Mouse (Mus musculus) intestine, embryonic 16.5 days (tissue): ENCODE results near the gene Sh3pxd2b. TPM values are rescaled to one million over a fixed set of nuclear protein-coding genes. Genes with fewer than 3 reads are reported as not detected.
A peak's percentile ranks its signal among the peaks of the same experiment; 100 is the strongest.
"Not testable (repeated sequence)": the region's sequence is repeated elsewhere in the genome, so short reads cannot be mapped to it uniquely, and the experiment has no call there.

Source experiments
- ATAC-seq: fragments of 200-750 bp; cut with Nextera tagmentation; 2 replicates; pipeline ENCODE4 v1.8.0; 2017; ENCODE audit warnings: moderate TSS enrichment, moderate library complexity
- H3K27ac ChIP-seq: fragments of 300-500 bp; sonication (generic); 2 replicates; pipeline ENCODE4 v1.5.1; 2014; ENCODE audit warnings: mild to moderate bottlenecking, low read length
- H3K27me3 ChIP-seq: fragments of 300-500 bp; sonication (generic); replicated peaks from 2 replicates; pipeline ENCODE4 v1.6.1; 2014; ENCODE audit warnings: low read length, control low read depth, mixed read lengths; ENCODE audit not compliant: control insufficient read depth, insufficient read depth
- H3K36me3 ChIP-seq: fragments of 300-500 bp; sonication (generic); 2 replicates; pipeline ENCODE4 v1.6.1; 2014; ENCODE audit warnings: low read length, control low read depth; ENCODE audit not compliant: control insufficient read depth, insufficient read depth
- H3K4me1 ChIP-seq: fragments of 300-500 bp; sonication (generic); 2 replicates; pipeline ENCODE4 v1.6.1; 2014; ENCODE audit warnings: low read length, control low read depth, mixed read lengths; ENCODE audit not compliant: control insufficient read depth, insufficient read depth
- H3K4me2 ChIP-seq: fragments of 300-500 bp; sonication (generic); 2 replicates; pipeline ENCODE4 v1.6.1; 2014; ENCODE audit warnings: low read depth, low read length, control low read depth
- H3K4me3 ChIP-seq: fragments of 300-500 bp; sonication (generic); 2 replicates; pipeline ENCODE4 v1.5.1; 2014; ENCODE audit warnings: mild to moderate bottlenecking, low read length
- H3K9ac ChIP-seq: fragments of 300-500 bp; sonication (generic); 2 replicates; pipeline ENCODE4 v1.6.1; 2014; ENCODE audit warnings: low read depth, low read length
- H3K9me3 ChIP-seq: fragments of 300-500 bp; sonication (generic); 2 replicates; pipeline ENCODE4 v1.6.1; 2016; ENCODE audit warnings: low read length, control low read depth; ENCODE audit not compliant: control insufficient read depth
- WGBS: fragments of 180-500 bp; shearing (Covaris S2); extraction: QIAGEN DNeasy Blood & Tissue Kit; methylation state at CpG from one replicate; pipeline ENCODE4 v1.1.7; 2014; 5-methylcytosine and 5-hydroxymethylcytosine counted together
- polyA plus RNA-seq: library from polyadenylated mRNA; unstranded; fragments of >200 nt; fragmentation: Nextera tagmentation; extraction: Ambion mirVana; gene quantifications from 2 replicates; pipeline ENCODE4 v1.2.1, GENCODE M21; 2015

The Sh3pxd2b gene
- polyA plus RNA-seq = 9.6 and 10.0 TPM in 2 replicates

GRCm38 (mm10) chr11:32347607-32348432 lies at the start of gene Sh3pxd2b:
Gene Sh3pxd2b (plus strand): TSS chr11:32347820.
- H3K27me3 ChIP-seq = no peaks in the 10 kb centered on the region
- H3K4me3 ChIP-seq = peak within 1 kb of the TSS; percentile 79
- peak within 1 kb of the TSS; percentile 66 for H3K27ac ChIP-seq
- peak within 1 kb of the TSS; percentile 91 for H3K9ac ChIP-seq
- WGBS = under 1% methylated on average over 62 of the region's 86 CpGs
- peak within 1 kb of the TSS; percentile 89 for H3K4me2 ChIP-seq
- H3K9me3 ChIP-seq = no peaks in the 10 kb centered on the region
- H3K36me3 ChIP-seq = peaks cover 8% of the 10 kb centered on the region; the same call in 1 of the 2 replicates
- ATAC-seq = peak; percentile 85
- peaks cover 30% of the 10 kb centered on the region for H3K4me1 ChIP-seq

GRCm38 (mm10) chr11:32297866-32298531 lies 49.6 kb upstream of the Sh3pxd2b start:
- no peak overlapping the region for H3K4me2 ChIP-seq
- 85% methylated on average over 1 of the region's 1 CpGs for WGBS
- H3K9me3 ChIP-seq = no peaks in the 10 kb centered on the region
- H3K36me3 ChIP-seq = no peaks in the 10 kb centered on the region
- no peaks in the 10 kb centered on the region for H3K4me1 ChIP-seq
- no peak overlapping the region for H3K9ac ChIP-seq
- no peaks in the 10 kb centered on the region; the same call in 1 of the 2 replicates for H3K27me3 ChIP-seq
- peak; percentile 10; the same call in 1 of the 2 replicates for ATAC-seq
- no peak overlapping the region for H3K4me3 ChIP-seq
- H3K27ac ChIP-seq = no peak overlapping the region

- 92% methylated on average over 2 of the region's 2 CpGs for WGBS
- Histone ChIP-seq H3K27ac (no peak overlapping the region), H3K9me3 (no peaks in the 10 kb centered on the region), H3K27me3 (no peaks in the 10 kb centered on the region; the same call in 1 of the 2 replicates), H3K4me2 (no peak overlapping the region), H3K9ac (no peak overlapping the region), H3K4me3 (no peak overlapping the region), H3K36me3 (no peaks in the 10 kb centered on the region), H3K4me1 (no peaks in the 10 kb centered on the region)
- peak; percentile 15; the same call in 1 of the 2 replicates for ATAC-seq
Observed at GRCm38 (mm10) chr11:32298532-32298918, 49.1 kb upstream of the Sh3pxd2b start.

- not testable (repeated sequence) for H3K4me1 ChIP-seq, H3K27ac ChIP-seq, H3K9me3 ChIP-seq, H3K9ac ChIP-seq, H3K36me3 ChIP-seq, H3K27me3 ChIP-seq, H3K4me3 ChIP-seq
- H3K4me2 ChIP-seq = peak within 1 kb of the TSS; percentile 46
- peak; percentile 49 for ATAC-seq
- 6% methylated on average over 16 of the region's 16 CpGs for WGBS
Observed at GRCm38 (mm10) chr11:32299865-32300264, 47.8 kb upstream of the Sh3pxd2b start, which contains the start of gene Hbq1a. Gene Hbq1a (plus strand): TSS chr11:32300069.

- Histone ChIP-seq H3K27me3 (no peaks in the 10 kb centered on the region), H3K36me3 (no peaks in the 10 kb centered on the region), H3K4me3 (no peak overlapping the region), H3K27ac (no peak overlapping the region), H3K4me1 (no peaks in the 10 kb centered on the region), H3K9ac (no peak overlapping the region), H3K4me2 (peak overlapping the region; percentile 46), H3K9me3 (no peaks in the 10 kb centered on the region)
- WGBS = 49% methylated on average over 14 of the region's 17 CpGs
- ATAC-seq = peak; percentile 29; the same call in 1 of the 2 replicates
Observed at GRCm38 (mm10) chr11:32300279-32301267, 47.0 kb upstream of the Sh3pxd2b start.

GRCm38 (mm10) chr11:32301506-32301905 lies 46.1 kb upstream of the Sh3pxd2b start:
- Histone ChIP-seq H3K4me1 (no peaks in the 10 kb centered on the region), H3K4me3 (no peak overlapping the region), H3K27me3 (no peaks in the 10 kb centered on the region), H3K9me3 (no peaks in the 10 kb centered on the region), H3K36me3 (no peaks in the 10 kb centered on the region), H3K9ac (no peak overlapping the region), H3K4me2 (no peak overlapping the region), H3K27ac (no peak overlapping the region)
- ATAC-seq = no peak
- WGBS = 80% methylated on average over 1 of the region's 1 CpGs

- no peak overlapping the region for H3K4me2 ChIP-seq
- 44% methylated on average over 2 of the region's 2 CpGs for WGBS
- H3K27ac ChIP-seq = no peak overlapping the region
- H3K9me3 ChIP-seq = no peaks in the 10 kb centered on the region
- H3K36me3 ChIP-seq = no peaks in the 10 kb centered on the region
- no peak overlapping the region for H3K9ac ChIP-seq
- H3K4me3 ChIP-seq = no peak overlapping the region
- no peak for ATAC-seq
- H3K27me3 ChIP-seq = no peaks in the 10 kb centered on the region
- H3K4me1 ChIP-seq = no peaks in the 10 kb centered on the region
Observed at GRCm38 (mm10) chr11:32302824-32303419, 44.7 kb upstream of the Sh3pxd2b start.

- 79% methylated on average over 1 of the region's 1 CpGs for WGBS
- H3K9me3 ChIP-seq = no peaks in the 10 kb centered on the region
- H3K4me2 ChIP-seq = no peak overlapping the region
- no peak overlapping the region for H3K9ac ChIP-seq
- H3K27ac ChIP-seq = no peak overlapping the region
- H3K4me3 ChIP-seq = no peak overlapping the region
- H3K36me3 ChIP-seq = no peaks in the 10 kb centered on the region
- H3K27me3 ChIP-seq = no peaks in the 10 kb centered on the region
- no peaks in the 10 kb centered on the region for H3K4me1 ChIP-seq
- no peak for ATAC-seq
Observed at GRCm38 (mm10) chr11:32303455-32303854, 44.2 kb upstream of the Sh3pxd2b start.
